Mouse (Mus musculus) spleen, adult 10 weeks (tissue): ENCODE data around the gene Exosc5. TPM values are rescaled to one million over a fixed set of nuclear protein-coding genes. Genes with fewer than 3 reads are reported as not detected.

Experiments used
- polyA plus RNA-seq: library from polyadenylated mRNA; stranded (reverse); fragments of 350-450 nt; fragmentation: Illumina TruSeq; extraction: RNeasy Lipid Tissue Mini Kit (QIAGEN cat#74804); gene quantifications from one replicate; pipeline ENCODE4 v1.2.3, GENCODE M21; 2015; ENCODE audit warnings: low replicate concordance; ENCODE audit not compliant: insufficient read depth

Gene Exosc5
- 15.9 TPM for polyA plus RNA-seq

GRCm38 (mm10) chr7:25658657-25659472 is at the start of gene Exosc5, which contains the start of gene Bckdha:
TSS of gene Exosc5 (plus strand) at chr7:25659164.
TSS of gene Bckdha (minus strand) at chr7:25658981.

GRCm38 (mm10) chr7:25615706-25616011 is 43.3 kb upstream of the Exosc5 start, which contains the start of gene Erich4:
TSS of gene Erich4 (minus strand) at chr7:25615892.

GRCm38 (mm10) chr7:25618865-25619721 is 39.9 kb upstream of the Exosc5 start, which contains the start of gene Dmac2:
TSS of gene Dmac2 (plus strand) at chr7:25619414.

GRCm38 (mm10) chr7:25626509-25627430 is 32.2 kb upstream of the Exosc5 start, which contains the start of gene B3gnt8:
TSS of gene B3gnt8 (plus strand) at chr7:25626654.

GRCm38 (mm10) chr7:25674719-25675300 is 15.8 kb downstream of the Exosc5 start, which contains the start of gene Tmem91:
TSS of gene Tmem91 (minus strand) at chr7:25675166.

GRCm38 (mm10) chr7:25680514-25681258 is 21.7 kb downstream of the Exosc5 start, which contains the start of gene B9d2:
TSS of gene B9d2 (plus strand) at chr7:25680780.

GRCm38 (mm10) chr7:25686680-25687531 is 27.9 kb downstream of the Exosc5 start, which contains the start of gene Tgfb1:
TSS of gene Tgfb1 (plus strand) at chr7:25687002.

GRCm38 (mm10) chr7:25718788-25719417 is 59.9 kb downstream of the Exosc5 start, which contains the start of gene Ccdc97:
TSS of gene Ccdc97 (minus strand) at chr7:25719088.

Other genes with a start within 250 kb of the Exosc5 start
- gene Cxcl17, start 246.3 kb upstream of the Exosc5 start, polyA plus RNA-seq = not detected
- gene Ceacam1, start 181.6 kb upstream of the Exosc5 start, polyA plus RNA-seq = 51.9 TPM
- gene Ceacam2, start 119.3 kb upstream of the Exosc5 start, polyA plus RNA-seq = 2.8 TPM
- gene Erich4, start 43.3 kb upstream of the Exosc5 start, polyA plus RNA-seq = not detected
- gene Dmac2, start 39.8 kb upstream of the Exosc5 start, polyA plus RNA-seq = 121 TPM
- 4.2 TPM for gene B3gnt8, start 32.5 kb upstream of the Exosc5 start, polyA plus RNA-seq
- 4.6 TPM for gene Bckdha, start 183 bp upstream of the Exosc5 start, polyA plus RNA-seq
- 0.47 TPM for gene Tmem91, start 16.0 kb downstream of the Exosc5 start, polyA plus RNA-seq
- 9.7 TPM for gene B9d2, start 21.6 kb downstream of the Exosc5 start, polyA plus RNA-seq
- gene Tgfb1, start 27.8 kb downstream of the Exosc5 start, polyA plus RNA-seq = 91.7 TPM
- 33.3 TPM for gene Ccdc97, start 59.9 kb downstream of the Exosc5 start, polyA plus RNA-seq
- 94.5 TPM for gene Hnrnpul1, start 95.6 kb downstream of the Exosc5 start, polyA plus RNA-seq
- 106 TPM for gene Axl, start 129.5 kb downstream of the Exosc5 start, polyA plus RNA-seq
- 2.3 TPM for gene Cyp2s1, start 157.7 kb downstream of the Exosc5 start, polyA plus RNA-seq
- gene Cyp2b10, start 238.5 kb downstream of the Exosc5 start, polyA plus RNA-seq = 0.15 TPM